Mouse (Mus musculus): Measurements from ENCODE around the gene Dlg2.

DNA sequence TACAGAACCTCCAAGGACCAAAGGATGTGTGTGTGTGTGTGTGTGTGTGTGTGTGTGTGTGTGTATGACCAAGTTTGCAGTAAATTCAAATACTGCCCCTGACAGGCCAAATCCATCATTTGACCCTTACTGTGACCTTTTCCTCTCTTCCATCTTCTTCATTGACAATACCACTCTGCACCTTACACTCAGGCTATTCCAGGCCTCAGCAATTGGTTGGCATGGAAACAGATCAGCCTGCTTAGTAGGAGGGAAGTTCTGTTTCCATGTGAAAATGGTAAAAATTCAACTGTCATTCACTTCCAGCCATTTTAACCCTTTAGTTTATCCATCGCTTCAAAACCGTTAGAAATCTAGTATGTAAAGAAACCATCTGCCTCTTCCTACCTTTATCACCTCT is 1831.2 kb downstream of the Dlg2 start:
- TF ChIP-seq CTCF (IDR thresholded peaks at IDR 0.05; ENCODE audit: low read depth, low read length): no peak
- no peak for TF ChIP-seq POLR2A (IDR thresholded peaks at IDR 0.05; ENCODE audit: borderline replicate concordance, low read depth, low read length)

All from bone marrow macrophage, adult 2 months (primary cell).